Mouse (Mus musculus): ENCODE data around the gene Adarb2. TPM values are rescaled to one million over a fixed set of nuclear protein-coding genes. Genes with fewer than 3 reads are reported as not detected.

Adarb2 gene
- under 1 TPM in 1 of 2 experiments, not detected in 1; 0.10 TPM for total RNA-seq (2023)

DNA sequence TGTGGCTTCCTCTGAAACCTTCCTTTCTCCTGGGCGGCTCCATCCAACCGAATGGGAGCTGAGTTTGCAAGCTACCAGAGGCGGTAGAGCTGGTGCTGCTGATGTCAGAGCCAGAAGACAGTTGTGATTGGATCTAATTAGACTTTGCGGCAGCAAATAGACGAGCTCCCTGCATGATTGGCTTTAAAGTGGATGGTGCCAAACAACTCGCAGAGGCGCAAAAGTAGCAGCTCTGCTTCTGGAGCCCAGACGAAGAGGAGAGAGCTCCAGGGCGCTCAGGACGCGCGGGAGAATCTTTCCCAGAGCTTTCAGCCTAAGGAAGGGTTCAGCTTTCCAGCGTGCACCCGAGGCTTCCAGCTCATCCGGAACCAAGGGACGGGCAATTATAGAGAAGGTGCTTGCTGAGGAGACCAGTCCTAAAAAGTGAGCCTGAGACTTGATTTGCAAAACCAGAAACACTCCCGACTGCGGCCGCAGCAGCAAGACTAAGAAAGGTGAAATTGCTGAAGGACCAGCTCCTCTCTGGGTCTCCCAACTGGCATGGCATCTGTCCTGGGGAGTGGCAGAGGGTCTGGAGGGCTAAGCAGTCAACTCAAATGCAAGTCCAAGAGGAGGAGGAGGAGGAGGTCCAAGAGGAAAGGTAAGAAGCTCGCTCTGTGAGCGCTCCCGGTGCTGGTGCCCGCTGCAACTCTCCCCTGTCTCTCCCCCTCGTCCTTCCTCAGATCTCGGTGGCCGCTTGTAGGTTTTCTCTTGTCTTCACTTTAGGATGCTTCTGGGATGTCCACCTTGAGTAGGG, at the start of gene Adarb2:
TSS of gene Adarb2 (plus strand) at position 186 of the 796 bp plus-strand sequence.

